Mouse (Mus musculus) neural tube, embryonic 11.5 days (tissue): ENCODE measurements around the gene Atp6v0d1. TPM values are rescaled to one million over a fixed set of nuclear protein-coding genes. Genes with fewer than 3 reads are reported as not detected.

Experiments
- ATAC-seq: fragments of 200-750 bp; cut with Nextera tagmentation; 2 replicates; pipeline ENCODE4 v1.8.0; 2017; ENCODE audit warnings: moderate number of reproducible peaks, mild to moderate bottlenecking, moderate TSS enrichment, moderate library complexity; ENCODE audit not compliant: insufficient read depth, low FRiP score, low TSS enrichment
- DNase-seq: peaks from one replicate; pipeline ENCODE4 v3.0.0-alpha.2; 2015; ENCODE audit warnings: low spot score
- H3K27ac ChIP-seq: fragments of 300-500 bp; sonication (generic); 2 replicates; pipeline ENCODE4 v1.5.1; 2014; ENCODE audit warnings: low read depth, mild to moderate bottlenecking, low read length
- H3K27me3 ChIP-seq: fragments of 300-500 bp; sonication (generic); 2 replicates; pipeline ENCODE4 v1.6.1; 2014; ENCODE audit warnings: mild to moderate bottlenecking, low read length, mixed read lengths; ENCODE audit not compliant: control insufficient read depth, insufficient read depth
- H3K36me3 ChIP-seq: fragments of 300-500 bp; sonication (generic); 2 replicates; pipeline ENCODE4 v1.6.1; 2014; ENCODE audit warnings: mild to moderate bottlenecking, low read length, moderate library complexity, mixed read lengths; ENCODE audit not compliant: control insufficient read depth, insufficient read depth
- H3K4me1 ChIP-seq: fragments of 300-500 bp; sonication (generic); 2 replicates; pipeline ENCODE4 v1.6.1; 2014; ENCODE audit warnings: low read length, mixed read lengths; ENCODE audit not compliant: control insufficient read depth, insufficient read depth
- H3K4me2 ChIP-seq: fragments of 300-500 bp; sonication (generic); 2 replicates; pipeline ENCODE4 v1.6.1; 2014; ENCODE audit warnings: low read depth, mild to moderate bottlenecking, moderate library complexity
- H3K4me3 ChIP-seq: fragments of 300-500 bp; sonication (generic); 2 replicates; pipeline ENCODE4 v1.5.1; 2014; ENCODE audit warnings: low read depth, low read length
- H3K9ac ChIP-seq: fragments of 300-500 bp; sonication (generic); 2 replicates; pipeline ENCODE4 v1.6.1; 2014; ENCODE audit warnings: mild to moderate bottlenecking, low read length
- H3K9me3 ChIP-seq: fragments of 300-500 bp; sonication (generic); 2 replicates; pipeline ENCODE4 v1.6.1; 2016; ENCODE audit warnings: low read length; ENCODE audit not compliant: control insufficient read depth
- WGBS: fragments of 180-500 bp; shearing (Covaris S2); extraction: QIAGEN DNeasy Blood & Tissue Kit; methylation state at CpG from one replicate; pipeline ENCODE4 v1.1.7; 2014; 5-methylcytosine and 5-hydroxymethylcytosine counted together
- polyA plus RNA-seq: library from polyadenylated mRNA; unstranded; fragments of >200 nt; fragmentation: Nextera tagmentation; extraction: Ambion mirVana; gene quantifications from 2 replicates; pipeline ENCODE4 v1.2.1, GENCODE M21; 2014

Gene Atp6v0d1
- polyA plus RNA-seq, 1 experiment from 2014 or later = 148 TPM

- no peak for ATAC-seq
- 50% methylated on average over 3 of the region's 3 CpGs for WGBS
- DNase-seq = no peak
Measured at GRCm38 (mm10) chr8:105493495-105493894, 72.4 kb downstream of the Atp6v0d1 start.

GRCm38 (mm10) chr8:105489281-105489680, 76.6 kb downstream of the Atp6v0d1 start:
- DNase-seq (no peak), ATAC-seq (no peak)
- H3K4me3 ChIP-seq = no peak overlapping the region
- WGBS = 50% methylated on average over 1 of the region's 1 CpGs
- H3K36me3 ChIP-seq = no peaks in the 10 kb centered on the region
- no peak overlapping the region for H3K4me2 ChIP-seq
- H3K27ac ChIP-seq = no peak overlapping the region
- H3K9me3 ChIP-seq = no peaks in the 10 kb centered on the region
- no peaks in the 10 kb centered on the region for H3K27me3 ChIP-seq
- H3K9ac ChIP-seq = no peak overlapping the region
- peaks cover 3% of the 10 kb centered on the region; the same call in 1 of the 2 replicates for H3K4me1 ChIP-seq

More at GRCm38 (mm10) chr8:105493495-105493894, 72.4 kb downstream of the Atp6v0d1 start:
- H3K9me3 ChIP-seq = no peaks in the 10 kb centered on the region
- H3K4me3 ChIP-seq = no peak overlapping the region
- no peak overlapping the region for H3K27ac ChIP-seq
- no peaks in the 10 kb centered on the region for H3K36me3 ChIP-seq
- no peaks in the 10 kb centered on the region for H3K27me3 ChIP-seq
- H3K9ac ChIP-seq = no peak overlapping the region
- peaks cover 7% of the 10 kb centered on the region for H3K4me1 ChIP-seq
- H3K4me2 ChIP-seq = no peak overlapping the region

GRCm38 (mm10) chr8:105488082-105488481, 77.8 kb downstream of the Atp6v0d1 start:
- H3K4me2 ChIP-seq = no peak overlapping the region
- peaks cover 7% of the 10 kb centered on the region for H3K4me1 ChIP-seq
- H3K9ac ChIP-seq = no peak overlapping the region
- ATAC-seq (no peak), DNase-seq (no peak)
- no peak overlapping the region for H3K27ac ChIP-seq
- no peaks in the 10 kb centered on the region for H3K36me3 ChIP-seq
- 62% methylated on average over 3 of the region's 3 CpGs for WGBS
- no peak overlapping the region for H3K4me3 ChIP-seq
- H3K27me3 ChIP-seq = no peaks in the 10 kb centered on the region
- H3K9me3 ChIP-seq = no peaks in the 10 kb centered on the region

GRCm38 (mm10) chr8:105484392-105484791, 81.5 kb downstream of the Atp6v0d1 start:
- Histone ChIP-seq H3K4me1 (peaks cover 7% of the 10 kb centered on the region), H3K27ac (no peak overlapping the region), H3K4me2 (no peak overlapping the region), H3K4me3 (no peak overlapping the region), H3K27me3 (no peaks in the 10 kb centered on the region), H3K9ac (no peak overlapping the region), H3K36me3 (no peaks in the 10 kb centered on the region), H3K9me3 (no peaks in the 10 kb centered on the region)
- ATAC-seq (no peak; the same call in 1 of the 2 replicates), DNase-seq (peak; percentile 79)
- 28% methylated on average over 2 of the region's 2 CpGs for WGBS

GRCm38 (mm10) chr8:105484030-105484368, 81.8 kb downstream of the Atp6v0d1 start:
- Histone ChIP-seq H3K9ac (no peak overlapping the region), H3K9me3 (no peaks in the 10 kb centered on the region), H3K36me3 (no peaks in the 10 kb centered on the region), H3K27ac (no peak overlapping the region), H3K4me3 (no peak overlapping the region), H3K4me2 (no peak overlapping the region), H3K4me1 (peaks cover 7% of the 10 kb centered on the region), H3K27me3 (no peaks in the 10 kb centered on the region)
- ATAC-seq = 0 out of 2 replicates have a peak, but pooled peaks have one; percentile 36
- DNase-seq = no peak
- WGBS = 35% methylated on average over 3 of the region's 3 CpGs

GRCm38 (mm10) chr8:105483212-105484029, 82.4 kb downstream of the Atp6v0d1 start:
- Histone ChIP-seq H3K9ac (no peak overlapping the region), H3K27me3 (no peaks in the 10 kb centered on the region), H3K9me3 (no peaks in the 10 kb centered on the region), H3K27ac (no peak overlapping the region), H3K4me2 (no peak overlapping the region), H3K4me3 (no peak overlapping the region), H3K4me1 (peaks cover 7% of the 10 kb centered on the region), H3K36me3 (no peaks in the 10 kb centered on the region; the same call in 1 of the 2 replicates)
- 32% methylated on average over 14 of the region's 14 CpGs for WGBS
- DNase-seq (peak; percentile 66), ATAC-seq (peak; percentile 48; the same call in 1 of the 2 replicates)

- Histone ChIP-seq H3K36me3 (no peaks in the 10 kb centered on the region; the same call in 1 of the 2 replicates), H3K9me3 (no peaks in the 10 kb centered on the region), H3K27me3 (no peaks in the 10 kb centered on the region), H3K4me3 (no peak overlapping the region), H3K4me2 (no peak overlapping the region), H3K27ac (no peak overlapping the region), H3K9ac (no peak overlapping the region), H3K4me1 (peaks cover 7% of the 10 kb centered on the region)
- ATAC-seq (no peak), DNase-seq (no peak)
- WGBS = 79% methylated on average over 8 of the region's 8 CpGs
Measured at GRCm38 (mm10) chr8:105482123-105482522, 83.7 kb downstream of the Atp6v0d1 start.

- H3K36me3 ChIP-seq = no peaks in the 10 kb centered on the region; the same call in 1 of the 2 replicates
- H3K4me1 ChIP-seq = peaks cover 7% of the 10 kb centered on the region
- no peak overlapping the region for H3K27ac ChIP-seq
- no peaks in the 10 kb centered on the region for H3K9me3 ChIP-seq
- H3K27me3 ChIP-seq = no peaks in the 10 kb centered on the region
- H3K9ac ChIP-seq = no peak overlapping the region
- no peak overlapping the region for H3K4me3 ChIP-seq
- WGBS = 69% methylated on average over 6 of the region's 6 CpGs
- DNase-seq (peak; percentile 66), ATAC-seq (no peak)
- H3K4me2 ChIP-seq = no peak overlapping the region
Measured at GRCm38 (mm10) chr8:105481453-105481852, 84.4 kb downstream of the Atp6v0d1 start.

- DNase-seq = no peak
- no peaks in the 10 kb centered on the region for H3K27me3 ChIP-seq
- no peak overlapping the region for H3K4me2 ChIP-seq
- H3K4me1 ChIP-seq = peaks cover 7% of the 10 kb centered on the region
- no peaks in the 10 kb centered on the region for H3K9me3 ChIP-seq
- WGBS = 32% methylated on average over 2 of the region's 2 CpGs
- H3K9ac ChIP-seq = no peak overlapping the region
- no peaks in the 10 kb centered on the region; the same call in 1 of the 2 replicates for H3K36me3 ChIP-seq
- ATAC-seq = 0 out of 2 replicates have a peak, but pooled peaks have one; percentile 28
- no peak overlapping the region for H3K27ac ChIP-seq
- no peak overlapping the region for H3K4me3 ChIP-seq
Measured at GRCm38 (mm10) chr8:105481013-105481412, 84.8 kb downstream of the Atp6v0d1 start.
